Mouse (Mus musculus): ENCODE measurements around the gene Bcl7a.

GRCm38 (mm10) chr5:123297830-123298229, 45.8 kb upstream of the Bcl7a start:
- TF ChIP-seq CTCF (IDR thresholded peaks at IDR 0.05; ENCODE audit: insufficient read depth, low read length): no peak
- TF ChIP-seq POLR2A (IDR thresholded peaks at IDR 0.05; ENCODE audit: borderline replicate concordance, extremely low read depth, low read depth, low read length): no peak

All from lung, adult 2 months (tissue).